Mouse (Mus musculus): Measurements from ENCODE around the gene D430042O09Rik. TPM values are rescaled to one million over a fixed set of nuclear protein-coding genes. Genes with fewer than 3 reads are reported as not detected.
A peak's percentile ranks its signal among the peaks of the same experiment; 100 is the strongest.

Gene D430042O09Rik
- total and polyA plus RNA-seq, 2 experiments from 2014 or later: 4.5 to 17.8 TPM

DNA sequence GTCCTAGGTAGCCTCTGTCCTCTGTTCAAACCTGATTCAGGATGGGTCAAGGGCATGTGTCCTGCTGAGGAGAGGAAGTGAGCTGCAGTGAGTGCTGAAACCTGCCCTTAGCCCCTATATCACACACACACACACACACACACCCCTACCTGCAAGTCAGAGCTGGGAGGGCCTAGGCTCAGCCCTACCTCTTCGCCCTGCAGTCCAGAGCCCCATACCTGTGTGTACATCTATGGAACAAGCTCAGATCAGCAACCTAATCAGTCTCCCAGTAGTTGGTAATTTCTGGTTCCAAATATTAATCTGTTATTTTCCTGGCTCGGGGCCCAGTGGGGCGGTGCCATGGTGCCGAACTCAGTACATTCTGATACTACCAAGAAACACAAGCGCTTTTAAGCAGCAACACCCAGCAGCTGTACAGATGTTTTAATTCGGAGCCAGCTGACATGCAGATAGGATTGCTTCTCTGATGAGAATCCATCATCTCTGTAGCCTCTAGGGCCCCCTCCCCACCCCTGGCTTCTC lies 166.3 kb downstream of the D430042O09Rik start:
- Histone ChIP-seq H3K4me1 (ENCODE audit: insufficient read depth, low read length) (peaks cover 20% of the 10 kb centered on the region), H3K9me3 (ENCODE audit: low read length) (no peaks in the 10 kb centered on the region), H3K9ac (replicated peaks; ENCODE audit: low read length) (no peak overlapping the region), H3K4me2 (ENCODE audit: low read depth, low read length) (no peak overlapping the region), H3K27ac (no peak overlapping the region), H3K4me3 (ENCODE audit: low read length) (no peak overlapping the region), H3K36me3 (ENCODE audit: insufficient read depth, low read length) (no peaks in the 10 kb centered on the region), H3K27me3 (ENCODE audit: insufficient read depth, low read length) (no peaks in the 10 kb centered on the region)
- WGBS: 77% methylated on average over 6 of the region's 6 CpGs
- DNase-seq (ENCODE audit: low spot score) (no peak), ATAC-seq (no peak)
- TF ChIP-seq CTCF (IDR thresholded peaks at IDR 0.05; ENCODE audit: low read depth): no peak

DNA sequence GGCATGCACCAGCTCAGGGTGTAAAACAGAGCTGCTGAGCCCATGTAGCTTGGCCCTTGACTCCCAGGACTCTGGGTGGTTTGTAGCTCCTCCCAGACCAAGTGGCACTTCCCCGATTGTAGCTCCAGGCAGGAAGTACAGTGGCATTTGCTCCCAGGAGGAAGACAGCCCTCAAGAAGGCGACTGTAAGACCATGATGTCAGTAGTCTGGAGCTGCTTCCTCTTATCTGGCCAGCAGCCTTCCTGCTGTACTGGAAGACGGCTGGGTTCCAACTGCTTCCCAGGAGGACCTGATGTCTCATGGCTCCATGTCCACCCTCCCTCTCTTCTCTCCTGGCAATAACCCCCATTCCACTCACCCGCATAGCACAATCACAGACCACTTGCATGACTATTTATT lies 170.4 kb downstream of the D430042O09Rik start:
- WGBS: 70% methylated on average over 4 of the region's 4 CpGs
- H3K27ac ChIP-seq: no peak overlapping the region
- no peaks in the 10 kb centered on the region for H3K9me3 ChIP-seq (ENCODE audit: low read length)
- no peak overlapping the region for H3K4me3 ChIP-seq (ENCODE audit: low read length)
- H3K9ac ChIP-seq (replicated peaks; ENCODE audit: low read length): no peak overlapping the region
- no peaks in the 10 kb centered on the region for H3K27me3 ChIP-seq (ENCODE audit: insufficient read depth, low read length)
- DNase-seq (ENCODE audit: low spot score): no peak
- H3K4me1 ChIP-seq (ENCODE audit: insufficient read depth, low read length): no peaks in the 10 kb centered on the region
- H3K4me2 ChIP-seq (ENCODE audit: low read depth, low read length): no peak overlapping the region
- H3K36me3 ChIP-seq (ENCODE audit: insufficient read depth, low read length): no peaks in the 10 kb centered on the region
- ATAC-seq: no peak
- TF ChIP-seq CTCF (IDR thresholded peaks at IDR 0.05; ENCODE audit: low read depth): no peak

DNA sequence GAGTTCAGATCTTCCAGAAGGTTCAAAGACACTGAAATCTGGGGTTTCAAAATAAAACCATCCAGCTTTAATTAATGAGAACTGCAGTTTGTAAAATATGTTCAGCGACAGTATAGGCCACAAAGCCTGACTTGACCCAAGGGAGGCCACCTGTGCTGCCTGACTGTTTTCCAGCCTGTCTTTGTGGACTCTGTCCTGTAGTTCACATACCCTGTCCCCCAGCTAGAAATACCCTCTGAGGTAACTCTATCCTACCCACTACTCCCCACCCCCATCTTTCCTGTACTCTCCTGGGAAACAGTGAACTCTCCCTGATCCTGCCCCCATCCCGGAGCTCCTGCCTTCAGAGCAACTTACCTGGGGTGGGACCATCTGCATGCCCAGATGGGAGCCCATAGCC lies 175.5 kb downstream of the D430042O09Rik start:
- no peaks in the 10 kb centered on the region for H3K36me3 ChIP-seq (ENCODE audit: insufficient read depth, low read length)
- no peak overlapping the region for H3K27ac ChIP-seq
- 74% methylated on average over 2 of the region's 2 CpGs for WGBS
- TF ChIP-seq CTCF (IDR thresholded peaks at IDR 0.05; ENCODE audit: low read depth): no peak
- no peaks in the 10 kb centered on the region for H3K9me3 ChIP-seq (ENCODE audit: low read length)
- ATAC-seq: no peak
- H3K4me1 ChIP-seq (ENCODE audit: insufficient read depth, low read length): peaks cover 13% of the 10 kb centered on the region
- H3K4me2 ChIP-seq (ENCODE audit: low read depth, low read length): no peak overlapping the region
- H3K27me3 ChIP-seq (ENCODE audit: insufficient read depth, low read length): no peaks in the 10 kb centered on the region
- no peak for DNase-seq (ENCODE audit: low spot score)
- H3K4me3 ChIP-seq (ENCODE audit: low read length): no peak overlapping the region
- no peak overlapping the region for H3K9ac ChIP-seq (replicated peaks; ENCODE audit: low read length)

DNA sequence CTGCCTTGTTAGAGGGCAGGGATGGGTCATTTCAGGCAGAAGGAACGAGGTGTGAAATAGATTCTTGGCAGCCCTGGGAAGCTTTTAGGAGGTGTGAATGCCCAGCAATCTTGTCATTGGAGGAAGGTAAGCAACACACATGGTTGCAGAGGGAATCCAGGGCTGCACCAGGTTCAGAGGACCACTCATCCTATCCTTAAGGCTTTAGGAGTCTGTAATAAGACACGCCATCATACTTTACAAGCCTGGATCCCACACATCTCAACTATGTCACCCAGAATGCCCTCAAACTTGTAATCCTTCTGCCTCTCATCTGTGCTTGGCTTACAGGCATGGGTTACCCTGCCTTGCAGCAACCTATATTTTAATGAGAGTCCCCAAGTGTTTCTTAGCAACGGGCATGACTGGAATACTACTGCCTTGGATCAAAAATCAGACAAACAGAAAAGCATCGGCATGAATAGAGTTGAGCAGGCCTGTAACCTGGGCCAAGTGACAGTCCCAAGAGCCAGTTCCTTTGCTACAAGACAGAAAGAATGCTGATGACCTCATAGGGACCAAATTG lies 178.5 kb downstream of the D430042O09Rik start:
- Histone ChIP-seq H3K27ac (no peak overlapping the region), H3K4me3 (ENCODE audit: low read length) (no peak overlapping the region), H3K9me3 (ENCODE audit: low read length) (no peaks in the 10 kb centered on the region), H3K4me1 (ENCODE audit: insufficient read depth, low read length) (peaks cover 16% of the 10 kb centered on the region), H3K27me3 (ENCODE audit: insufficient read depth, low read length) (no peaks in the 10 kb centered on the region), H3K9ac (replicated peaks; ENCODE audit: low read length) (no peak overlapping the region), H3K36me3 (ENCODE audit: insufficient read depth, low read length) (no peaks in the 10 kb centered on the region), H3K4me2 (ENCODE audit: low read depth, low read length) (no peak overlapping the region)
- 45% methylated on average over 4 of the region's 4 CpGs for WGBS
- no peak for TF ChIP-seq CTCF (IDR thresholded peaks at IDR 0.05; ENCODE audit: low read depth)
- DNase-seq (ENCODE audit: low spot score) (no peak), ATAC-seq (peak; percentile 25; the same call in 1 of the 2 replicates)

DNA sequence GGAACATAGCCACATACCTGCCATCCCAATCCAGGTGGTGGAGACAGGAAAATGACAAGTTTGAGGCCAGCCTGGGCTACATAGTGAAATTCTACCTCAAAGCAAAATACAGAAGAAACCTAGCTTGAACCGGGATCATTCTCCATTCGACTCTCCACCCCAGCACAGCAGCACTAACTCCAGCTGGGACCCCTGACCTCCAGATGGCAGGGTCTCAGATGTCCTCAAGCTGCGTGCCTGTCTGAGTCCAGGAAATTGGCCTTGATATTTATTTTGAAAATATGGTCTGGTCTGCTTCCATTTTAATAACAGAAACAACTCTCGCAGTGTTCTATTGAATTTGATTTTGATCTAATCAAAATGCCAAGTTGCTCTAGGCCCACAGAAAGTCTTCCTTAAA lies 179.4 kb downstream of the D430042O09Rik start:
- ATAC-seq: no peak
- H3K27me3 ChIP-seq (ENCODE audit: insufficient read depth, low read length): no peaks in the 10 kb centered on the region
- no peak overlapping the region for H3K4me2 ChIP-seq (ENCODE audit: low read depth, low read length)
- no peak overlapping the region for H3K9ac ChIP-seq (replicated peaks; ENCODE audit: low read length)
- H3K4me1 ChIP-seq (ENCODE audit: insufficient read depth, low read length): peaks cover 16% of the 10 kb centered on the region
- H3K9me3 ChIP-seq (ENCODE audit: low read length): no peaks in the 10 kb centered on the region
- 41% methylated on average over 4 of the region's 4 CpGs for WGBS
- H3K36me3 ChIP-seq (ENCODE audit: insufficient read depth, low read length): no peaks in the 10 kb centered on the region
- no peak overlapping the region for H3K27ac ChIP-seq
- TF ChIP-seq CTCF (IDR thresholded peaks at IDR 0.05; ENCODE audit: low read depth): no peak
- no peak overlapping the region for H3K4me3 ChIP-seq (ENCODE audit: low read length)
- no peak for DNase-seq (ENCODE audit: low spot score)

DNA sequence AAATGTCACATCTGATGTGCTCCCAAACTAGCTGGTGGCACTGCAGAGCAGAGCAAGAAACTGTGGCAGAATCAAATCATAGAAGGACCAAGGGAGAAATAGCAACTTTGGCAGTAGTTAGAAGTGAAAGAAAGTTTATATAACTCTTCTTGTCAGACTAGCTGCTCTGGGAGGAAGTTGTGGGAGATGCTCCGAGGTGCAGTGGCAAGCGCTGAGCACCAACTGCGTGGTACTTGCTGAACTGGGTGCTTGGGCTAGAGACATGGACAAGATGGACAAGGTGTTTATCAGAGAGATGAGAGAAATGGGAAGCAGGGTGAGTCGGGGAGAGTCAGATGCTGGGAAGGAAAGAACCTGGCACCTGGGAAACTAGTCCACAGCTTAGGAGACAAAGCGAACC lies 180.1 kb downstream of the D430042O09Rik start:
- Histone ChIP-seq H3K27me3 (ENCODE audit: insufficient read depth, low read length) (no peaks in the 10 kb centered on the region), H3K4me3 (ENCODE audit: low read length) (no peak overlapping the region), H3K9me3 (ENCODE audit: low read length) (no peaks in the 10 kb centered on the region), H3K4me1 (ENCODE audit: insufficient read depth, low read length) (peaks cover 16% of the 10 kb centered on the region), H3K36me3 (ENCODE audit: insufficient read depth, low read length) (no peaks in the 10 kb centered on the region), H3K4me2 (ENCODE audit: low read depth, low read length) (no peak overlapping the region), H3K9ac (replicated peaks; ENCODE audit: low read length) (no peak overlapping the region), H3K27ac (no peak overlapping the region)
- no peak for TF ChIP-seq CTCF (IDR thresholded peaks at IDR 0.05; ENCODE audit: low read depth)
- no peak for DNase-seq (ENCODE audit: low spot score)
- 93% methylated on average over 5 of the region's 5 CpGs for WGBS
- ATAC-seq: no peak

DNA sequence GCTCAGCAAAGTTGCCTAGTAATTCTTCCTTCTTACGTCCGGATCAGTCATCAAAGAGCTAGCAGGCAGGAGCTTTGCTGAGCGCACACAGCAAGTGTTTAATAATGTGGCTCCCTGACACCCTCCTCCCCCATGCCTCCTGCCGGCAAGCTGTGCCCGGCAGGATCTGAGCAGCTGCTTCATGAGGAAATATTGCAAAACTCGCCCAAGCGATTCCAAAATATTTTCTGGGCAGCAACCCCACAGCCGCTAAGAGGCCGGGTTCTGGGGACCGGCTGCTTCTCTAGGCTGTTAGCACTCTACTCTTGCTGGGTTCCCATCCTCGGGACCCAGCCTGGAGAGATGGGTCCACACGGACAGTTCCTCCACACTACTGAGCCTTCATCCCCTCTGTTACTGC lies 180.7 kb downstream of the D430042O09Rik start:
- DNase-seq (ENCODE audit: low spot score) (peak; percentile 60), ATAC-seq (peak; percentile 22; the same call in 1 of the 2 replicates)
- no peaks in the 10 kb centered on the region for H3K36me3 ChIP-seq (ENCODE audit: insufficient read depth, low read length)
- H3K27me3 ChIP-seq (ENCODE audit: insufficient read depth, low read length): no peaks in the 10 kb centered on the region
- H3K9ac ChIP-seq (replicated peaks; ENCODE audit: low read length): no peak overlapping the region
- 30% methylated on average over 12 of the region's 12 CpGs for WGBS
- H3K4me1 ChIP-seq (ENCODE audit: insufficient read depth, low read length): peaks cover 16% of the 10 kb centered on the region
- H3K4me3 ChIP-seq (ENCODE audit: low read length): no peak overlapping the region
- no peak overlapping the region for H3K4me2 ChIP-seq (ENCODE audit: low read depth, low read length)
- TF ChIP-seq CTCF (IDR thresholded peaks at IDR 0.05; ENCODE audit: low read depth): peak; percentile 37
- no peaks in the 10 kb centered on the region for H3K9me3 ChIP-seq (ENCODE audit: low read length)
- H3K27ac ChIP-seq: no peak overlapping the region
